Mouse (Mus musculus) myocyte (in vitro differentiated cells): ENCODE measurements at regions not wholly inside any gene's neighbourhood (a gene's known extent, or its start where the extent isn't known, plus 50 kb on each side); places are given as distances from the start of the nearest gene placed in this dataset.

Experiments used
- CEBPB ChIP-seq: IDR thresholded peaks from 2 replicates; pipeline ENCODE4 v1.6.1; 2011; ENCODE audit warnings: mild to moderate bottlenecking, moderate library complexity; ENCODE audit not compliant: poor library complexity, insufficient read depth, severe bottlenecking
- E2F4 ChIP-seq: IDR thresholded peaks from one replicate; pipeline ENCODE4 v1.6.1; 2011; ENCODE audit warnings: mild to moderate bottlenecking, control low read depth, moderate library complexity; ENCODE audit not compliant: insufficient read depth
- MAX ChIP-seq: IDR thresholded peaks from one replicate; pipeline ENCODE4 v1.6.1; 2011; ENCODE audit warnings: low read depth, mild to moderate bottlenecking, control low read depth
- MYOD1 ChIP-seq, 3 experiments: IDR thresholded peaks; one replicate each; pipeline ENCODE4 v1.6.1; 2011; ENCODE audit warnings: control low read depth in 2 of 3, low read depth in 2 of 3, mild to moderate bottlenecking in 2 of 3, moderate library complexity in 1 of 3; ENCODE audit not compliant: insufficient read length in 2 of 3, control insufficient read depth in 1 of 3
- MYOG ChIP-seq, 3 experiments: IDR thresholded peaks; one replicate each; pipeline ENCODE4 v1.6.1; 2011; ENCODE audit warnings: control low read depth in 2 of 3, low read depth in 2 of 3, mild to moderate bottlenecking in 2 of 3; ENCODE audit not compliant: insufficient read length in 2 of 3, control insufficient read depth in 1 of 3, insufficient read depth in 1 of 3
- POLR2A ChIP-seq: IDR thresholded peaks from one replicate; pipeline ENCODE4 v1.6.1; 2011; ENCODE audit warnings: low read depth, mild to moderate bottlenecking, control low read depth, moderate library complexity; ENCODE audit not compliant: insufficient read length
- POLR2AphosphoS2 ChIP-seq: IDR thresholded peaks from one replicate; pipeline ENCODE4 v1.6.1; 2011; ENCODE audit warnings: low read depth, control low read depth; ENCODE audit not compliant: insufficient read length
- REST ChIP-seq: IDR thresholded peaks from one replicate; pipeline ENCODE4 v1.6.1; 2011; ENCODE audit warnings: mild to moderate bottlenecking, control low read depth, moderate library complexity; ENCODE audit not compliant: insufficient read depth, insufficient read length
- SRF ChIP-seq: IDR thresholded peaks from one replicate; pipeline ENCODE4 v1.6.1; 2011; ENCODE audit warnings: low read depth; ENCODE audit not compliant: control insufficient read depth, insufficient read length
- TCF12 ChIP-seq: IDR thresholded peaks from one replicate; pipeline ENCODE4 v1.6.1; 2011; ENCODE audit warnings: mild to moderate bottlenecking, control low read depth; ENCODE audit not compliant: poor library complexity, insufficient read depth, severe bottlenecking
- TCF3 ChIP-seq: IDR thresholded peaks from one replicate; pipeline ENCODE4 v1.6.1; 2011; ENCODE audit warnings: low read depth, control low read depth; ENCODE audit not compliant: insufficient read length
- USF1 ChIP-seq: IDR thresholded peaks from one replicate; pipeline ENCODE4 v1.6.1; 2011; ENCODE audit warnings: low read depth, mild to moderate bottlenecking, control low read depth, moderate library complexity

GRCm38 (mm10) chr8:40192266-40192665, 482.6 kb upstream of the Adam24 start:
- TF ChIP-seq POLR2A (no peak), E2F4 (no peak), CEBPB (no peak), MYOD1 (IDR thresholded peaks at IDR 0.05; ENCODE audit: control insufficient read depth in 1 of 3, insufficient read length in 2 of 3, low read depth in 2 of 3) (no peak), TCF3 (no peak), SRF (no peak), MAX (no peak), USF1 (no peak), MYOG (IDR thresholded peaks at IDR 0.05; ENCODE audit: control insufficient read depth in 1 of 3, insufficient read depth in 1 of 3, insufficient read length in 2 of 3, low read depth in 2 of 3) (no peak), TCF12 (no peak), POLR2AphosphoS2 (no peak), REST (no peak)
